Mouse (Mus musculus) frontal cortex, postnatal 10 days (tissue): Measurements from ENCODE around the gene Dtnbp1.

ENCODE experiments used
- DNase-seq, 2 experiments: peaks; one replicate each; pipeline ENCODE4 v3.0.0; 2022; ENCODE audit warnings: low spot score in 2 of 2, mixed read lengths in 1 of 2

Gene Dtnbp1

GRCm38 (mm10) chr13:44904271-44904670, 97.7 kb downstream of the Dtnbp1 start:
- DNase-seq, result no peak

DNA sequence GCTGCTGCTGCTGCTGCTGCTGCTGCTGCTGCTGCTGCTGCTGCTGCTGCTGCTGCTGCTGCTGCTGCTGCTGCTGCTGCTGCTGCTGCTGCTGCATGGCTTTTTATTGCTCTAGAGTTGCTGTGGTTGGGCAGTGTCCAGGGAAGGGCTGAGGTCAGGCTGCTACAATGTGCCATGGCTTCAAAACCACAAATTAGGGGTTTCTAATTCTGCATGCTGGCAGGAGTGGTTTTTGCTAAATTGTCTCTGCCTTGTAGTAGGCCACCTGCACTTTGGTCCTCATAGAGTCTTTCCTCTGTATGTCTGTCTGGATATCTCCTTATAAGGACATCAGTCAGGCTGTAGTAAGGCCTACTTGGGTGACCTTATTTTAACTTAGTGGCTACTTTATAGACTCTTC, 98.5 kb downstream of the Dtnbp1 start:
- no peak for DNase-seq

DNA sequence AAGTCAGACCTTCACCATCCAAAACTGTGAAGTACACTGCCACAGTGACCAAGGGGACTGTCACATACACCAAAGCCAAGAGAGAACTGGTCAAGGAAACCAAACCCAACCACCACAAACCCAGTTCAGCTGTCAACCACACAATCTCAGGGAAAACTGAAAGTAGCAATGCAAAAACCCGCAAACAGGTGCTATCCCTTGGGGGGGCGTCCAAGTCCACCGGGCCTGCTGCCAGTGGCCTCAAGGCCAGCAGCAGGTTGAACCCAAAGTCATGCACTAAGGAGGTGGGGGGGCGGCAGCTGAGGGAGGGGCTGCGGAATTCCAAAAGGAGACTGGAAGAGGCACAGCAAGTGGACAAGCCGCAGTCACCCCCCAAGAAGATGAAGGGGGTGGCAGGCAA, 99.6 kb downstream of the Dtnbp1 start:
- DNase-seq, result no peak

DNA sequence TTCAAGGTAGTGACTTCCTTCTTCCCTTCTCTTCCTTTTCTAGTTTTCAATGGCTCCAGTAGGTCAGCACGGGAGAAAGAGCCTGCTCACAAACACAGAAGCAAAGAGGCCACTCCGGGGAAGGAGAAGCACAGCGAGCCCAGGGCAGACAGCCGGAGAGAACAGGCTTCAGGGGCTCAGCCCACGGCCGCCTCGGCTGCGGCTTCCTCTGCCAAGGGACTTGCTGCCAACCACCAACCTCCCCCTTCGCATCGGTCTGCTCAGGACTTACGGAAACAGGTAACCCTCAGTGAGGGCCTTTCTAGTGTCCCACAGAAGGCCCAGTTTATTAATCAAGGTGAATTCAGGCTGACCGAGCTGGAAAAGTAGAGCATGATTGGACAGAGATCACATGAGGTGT, 105.7 kb downstream of the Dtnbp1 start:
- DNase-seq, result no peak

- DNase-seq, result no peak
Measured at GRCm38 (mm10) chr13:44891813-44892730, 109.9 kb downstream of the Dtnbp1 start.

GRCm38 (mm10) chr13:44890612-44891011, 111.3 kb downstream of the Dtnbp1 start:
- DNase-seq, result no peak

- DNase-seq, result no peak
Measured at GRCm38 (mm10) chr13:44886221-44886620, 115.7 kb downstream of the Dtnbp1 start.

- no peak for DNase-seq
Measured at GRCm38 (mm10) chr13:44881001-44881400, 120.9 kb downstream of the Dtnbp1 start.

DNA sequence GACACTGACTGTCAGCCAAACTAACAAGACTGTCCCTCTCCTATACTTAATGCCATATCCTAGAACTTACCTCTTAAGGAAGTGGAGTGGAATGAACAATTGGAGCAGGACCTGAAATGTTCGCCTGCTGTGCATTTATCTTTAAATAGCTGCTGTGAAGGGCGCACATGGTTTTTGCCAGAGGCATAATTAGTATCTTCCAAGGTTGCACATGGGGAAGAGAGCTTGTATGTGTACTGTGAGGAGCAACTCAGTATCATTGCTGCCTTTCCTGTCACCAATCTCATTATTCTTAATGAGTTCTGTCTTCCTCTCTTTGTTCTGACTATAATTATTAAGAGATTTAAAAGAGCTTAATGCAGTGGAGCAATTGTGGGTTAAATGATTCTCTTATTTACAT, 125.1 kb downstream of the Dtnbp1 start:
- no peak for DNase-seq
